Mouse (Mus musculus) cerebral cortex, adult 2 months (tissue): ENCODE data around the gene Treml1.

ENCODE experiments used
- WGBS: fragments of 180-500 bp; shearing (Covaris S2); methylation state at CpG from one replicate; pipeline ENCODE4 v1.1.7; 2018; 5-methylcytosine and 5-hydroxymethylcytosine counted together

The Treml1 gene

DNA sequence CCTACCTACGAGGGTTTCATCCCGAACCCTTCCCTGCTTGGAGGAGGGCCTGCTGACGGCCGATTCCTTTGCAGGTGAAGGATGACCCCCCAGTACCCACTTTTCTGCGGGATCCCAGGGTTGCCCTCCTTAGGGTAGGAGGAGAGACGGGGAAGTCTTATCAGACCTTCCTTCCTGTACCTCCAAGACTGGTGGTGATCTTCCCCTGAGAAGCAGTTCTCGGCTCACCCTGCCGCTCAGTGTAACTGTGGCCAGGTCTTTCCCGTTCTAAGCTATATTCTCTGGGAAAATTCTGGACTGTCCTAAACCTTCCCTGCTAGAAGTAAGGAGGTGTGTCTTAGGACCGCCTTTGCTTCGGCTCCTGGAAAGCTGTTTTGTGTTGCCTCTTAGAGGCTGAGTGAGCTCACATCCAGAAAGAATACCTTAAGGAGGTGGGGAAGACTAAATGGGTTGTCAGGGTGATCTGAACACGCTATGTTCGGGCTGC lies 50.6 kb downstream of the Treml1 start:
- WGBS = under 1% methylated on average over 13 of the region's 13 CpGs

DNA sequence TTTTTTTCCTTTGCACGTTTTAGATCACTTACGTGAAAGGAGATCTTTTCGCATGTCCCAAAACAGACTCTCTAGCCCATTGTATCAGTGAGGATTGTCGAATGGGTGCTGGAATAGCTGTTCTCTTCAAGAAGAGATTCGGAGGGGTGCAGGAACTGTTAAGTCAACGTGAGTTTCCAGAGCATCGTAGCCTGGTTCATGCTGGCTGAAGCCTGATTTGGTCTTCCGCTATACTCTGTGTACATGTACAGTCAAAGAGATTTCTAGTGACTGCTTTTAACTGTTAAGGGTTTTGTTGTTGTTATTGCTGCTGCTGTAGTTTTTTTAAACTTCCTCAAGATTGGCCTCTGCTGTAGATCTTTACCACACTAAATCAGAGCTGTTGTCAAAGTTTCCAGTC lies 51.5 kb downstream of the Treml1 start:
- 22% methylated on average over 8 of the region's 8 CpGs for WGBS

DNA sequence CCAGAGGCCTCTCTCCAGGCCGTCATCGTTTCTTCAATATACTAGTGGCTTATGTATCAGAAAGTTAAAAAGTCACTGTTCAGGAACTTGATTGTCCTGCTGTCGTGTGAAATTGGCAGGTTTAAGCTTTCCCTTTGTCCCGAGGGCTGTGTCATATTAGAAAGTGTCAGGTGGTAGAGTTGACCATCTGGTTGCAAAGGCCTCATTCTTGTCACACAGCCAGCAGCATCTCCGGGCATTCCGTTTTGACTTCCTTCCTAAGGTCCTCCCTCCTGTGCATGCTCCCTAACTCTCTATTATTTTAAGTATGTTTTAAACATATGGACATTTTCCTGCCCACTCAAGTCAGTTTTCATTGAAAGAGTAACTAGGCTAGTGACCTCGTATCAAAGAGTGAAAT lies 56.3 kb downstream of the Treml1 start:
- 72% methylated on average over 7 of the region's 7 CpGs for whole genome bisulfite sequencing
